17 mouse cellular contexts compared by ENCODE assay signal in genomic region chr13:37402421-37402820, GRCm38 (mm10).
"Had no signal": no experiment of that assay in that cellular context is flagged by ENCODE, and none has a peak within 500 bp of the region (broad histone marks: within the 10 kb centered on the region; RNA-seq: fewer than 3 reads in every experiment).

No protein-coding gene starts in this region.

- H3K4me1 ChIP-seq: limb, embryonic 15.5 days; midbrain, embryonic 10.5 days; midbrain, embryonic 15.5 days; neural tube, embryonic 13.5 days had no signal

- H3K36me3 ChIP-seq: limb, embryonic 15.5 days; liver, embryonic 12.5 days; midbrain, embryonic 10.5 days; midbrain, embryonic 15.5 days; neural tube, embryonic 13.5 days had no signal

- ATAC-seq: liver, embryonic 12.5 days; midbrain, embryonic 15.5 days had no signal

- H3K4me2 ChIP-seq: limb, embryonic 15.5 days; liver, embryonic 12.5 days; lung, embryonic 14.5 days; midbrain, embryonic 15.5 days; neural tube, embryonic 13.5 days had no signal

- H3K27ac ChIP-seq: left cerebral cortex, adult 2 months; limb, embryonic 15.5 days; liver, embryonic 12.5 days; midbrain, embryonic 10.5 days; midbrain, embryonic 15.5 days; neural tube, embryonic 13.5 days; stomach, postnatal 0 days had no signal

- H3K4me3 ChIP-seq: left cerebral cortex, adult 2 months; limb, embryonic 15.5 days; liver, embryonic 12.5 days; midbrain, embryonic 10.5 days; midbrain, embryonic 15.5 days; neural tube, embryonic 13.5 days had no signal

- DNase-seq: kidney, adult 8-10 months; kidney, postnatal 25 days; lung, embryonic 14.5 days; lung, postnatal 10 days; lung, postnatal 4 days; retina, postnatal 1 day; right cerebral cortex, postnatal 4 days; spleen, adult 18-20 months; thymus, adult 18-20 months; thymus, postnatal 14 days had no signal

- H3K9me3 ChIP-seq: limb, embryonic 15.5 days; liver, embryonic 12.5 days; midbrain, embryonic 10.5 days; midbrain, embryonic 15.5 days; neural tube, embryonic 13.5 days had no signal

- H3K9ac ChIP-seq: limb, embryonic 15.5 days; liver, embryonic 12.5 days; lung, embryonic 14.5 days; midbrain, embryonic 15.5 days; neural tube, embryonic 13.5 days had no signal

- H3K27me3 ChIP-seq: limb, embryonic 15.5 days; liver, embryonic 12.5 days; midbrain, embryonic 15.5 days; neural tube, embryonic 13.5 days had no signal
